Mouse (Mus musculus): ENCODE measurements around the gene Kif18b. TPM values are rescaled to one million over a fixed set of nuclear protein-coding genes. Genes with fewer than 3 reads are reported as not detected.

Gene Kif18b
- polyA plus RNA-seq, 1 experiment = 5.0 TPM

- peaks cover 10% of the 10 kb centered on the region; the same call in 1 of the 2 replicates for H3K4me1 ChIP-seq (ENCODE audit: control insufficient read depth, insufficient read depth, insufficient read length, low read length)
- TF ChIP-seq POLR2A (IDR thresholded peaks at IDR 0.05; ENCODE audit: low read depth, low read length) (no peak), CTCF (IDR thresholded peaks at IDR 0.05; ENCODE audit: extremely low read depth, insufficient read length, insufficient replicate concordance, low read depth, low read length) (no peak)
- peak overlapping the region; percentile 85 for H3K4me3 ChIP-seq (ENCODE audit: low read depth, low read length)
- no peak overlapping the region for H3K27ac ChIP-seq (ENCODE audit: insufficient read depth, low read depth, low read length)
- WGBS = 10% methylated on average over 13 of the region's 13 CpGs
- peaks cover 8% of the 10 kb centered on the region for H3K36me3 ChIP-seq (ENCODE audit: control insufficient read depth, insufficient read depth, low read length)
- no peaks in the 10 kb centered on the region for H3K27me3 ChIP-seq (ENCODE audit: control insufficient read depth, insufficient read depth, low read length)
Observed at GRCm38 (mm10) chr11:102881314-102882198, 43.4 kb downstream of the Kif18b start.

DNA sequence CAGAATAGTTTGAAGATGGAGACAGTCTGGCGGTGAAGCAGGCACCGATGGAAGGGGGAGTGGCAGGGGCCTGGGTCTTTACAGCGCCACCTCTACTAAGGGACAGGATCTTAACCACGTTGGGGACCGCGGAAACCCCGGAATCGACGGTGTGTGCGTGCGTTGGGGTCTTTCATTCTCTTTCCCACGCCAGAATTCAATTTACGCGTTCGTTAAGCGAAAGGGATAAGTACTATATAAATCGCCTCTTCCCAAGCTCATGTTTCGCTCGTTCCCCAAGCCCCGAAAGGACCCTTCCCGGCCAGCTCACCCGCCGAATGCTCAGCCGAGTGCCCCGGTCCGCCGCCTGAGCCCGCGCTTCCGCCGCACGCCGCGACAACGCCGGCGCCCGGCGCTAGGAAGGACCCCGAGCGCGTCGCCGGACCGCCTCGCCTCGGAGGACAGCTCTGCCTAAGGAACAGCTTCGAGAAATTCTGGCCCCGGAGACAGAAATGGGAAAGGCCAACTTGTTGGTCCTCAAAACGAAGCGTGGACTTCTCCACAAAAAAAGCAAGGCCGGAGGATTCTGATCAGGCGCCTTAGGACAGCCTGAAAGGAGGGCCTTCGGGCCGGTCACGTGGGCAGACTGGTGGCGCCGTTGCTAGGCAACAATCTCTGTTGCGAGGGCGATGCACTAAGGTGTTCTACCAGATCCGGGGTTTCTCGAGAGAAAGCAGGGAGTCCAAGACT is 44.2 kb downstream of the Kif18b start, which contains the start of the genes Eftud2 and Ccdc103:
TSS of gene Eftud2 (minus strand) at position 401 of the 729 bp plus-strand sequence.
TSS of gene Ccdc103 (plus strand) at position 620 of the 729 bp plus-strand sequence.
- Histone ChIP-seq H3K27me3 (ENCODE audit: control insufficient read depth, insufficient read depth, low read length) (no peaks in the 10 kb centered on the region), H3K27ac (ENCODE audit: insufficient read depth, low read depth, low read length) (peak within 1 kb of the TSS; percentile 89), H3K4me1 (ENCODE audit: control insufficient read depth, insufficient read depth, insufficient read length, low read length) (peaks cover 10% of the 10 kb centered on the region; the same call in 1 of the 2 replicates), H3K4me3 (ENCODE audit: low read depth, low read length) (peak within 1 kb of the TSS; percentile 85), H3K36me3 (ENCODE audit: control insufficient read depth, insufficient read depth, low read length) (peaks cover 10% of the 10 kb centered on the region)
- WGBS = under 1% methylated on average over 62 of the region's 62 CpGs
- TF ChIP-seq CTCF (IDR thresholded peaks at IDR 0.05; ENCODE audit: extremely low read depth, insufficient read length, insufficient replicate concordance, low read depth, low read length) (no peak), POLR2A (IDR thresholded peaks at IDR 0.05; ENCODE audit: low read depth, low read length) (peak; percentile 68)

DNA sequence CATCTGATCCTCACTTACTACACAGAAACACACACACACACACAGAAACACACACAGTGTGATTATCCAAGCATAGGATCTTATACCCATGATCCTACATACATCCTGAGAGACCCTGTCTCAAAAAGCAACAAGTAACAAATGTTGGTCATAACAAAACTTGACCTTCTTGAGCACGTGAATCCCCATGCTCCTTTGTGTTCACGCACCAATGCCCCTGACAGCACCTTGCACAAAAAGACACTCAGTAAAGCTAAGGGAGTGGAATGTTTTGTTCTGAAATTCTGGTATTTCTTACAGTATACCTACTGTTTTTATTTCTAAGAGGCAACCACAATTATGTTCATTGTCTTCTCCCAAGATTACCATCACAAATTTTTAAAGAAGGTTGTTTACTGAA is 45.4 kb downstream of the Kif18b start:
- H3K27ac ChIP-seq (ENCODE audit: insufficient read depth, low read depth, low read length) = no peak overlapping the region
- 86% methylated on average over 2 of the region's 2 CpGs for WGBS
- no peaks in the 10 kb centered on the region for H3K27me3 ChIP-seq (ENCODE audit: control insufficient read depth, insufficient read depth, low read length)
- H3K4me3 ChIP-seq (ENCODE audit: low read depth, low read length) = no peak overlapping the region
- H3K36me3 ChIP-seq (ENCODE audit: control insufficient read depth, insufficient read depth, low read length) = peaks cover 16% of the 10 kb centered on the region
- no peak for TF ChIP-seq POLR2A (IDR thresholded peaks at IDR 0.05; ENCODE audit: low read depth, low read length)
- TF ChIP-seq CTCF (IDR thresholded peaks at IDR 0.05; ENCODE audit: extremely low read depth, insufficient read length, insufficient replicate concordance, low read depth, low read length) = no peak
- peaks cover 6% of the 10 kb centered on the region; the same call in 1 of the 2 replicates for H3K4me1 ChIP-seq (ENCODE audit: control insufficient read depth, insufficient read depth, insufficient read length, low read length)

GRCm38 (mm10) chr11:102874801-102875334 is 50.1 kb downstream of the Kif18b start:
- 90% methylated on average over 7 of the region's 7 CpGs for WGBS
- no peak overlapping the region for H3K27ac ChIP-seq (ENCODE audit: insufficient read depth, low read depth, low read length)
- no peak for TF ChIP-seq POLR2A (IDR thresholded peaks at IDR 0.05; ENCODE audit: low read depth, low read length)
- TF ChIP-seq CTCF (IDR thresholded peaks at IDR 0.05; ENCODE audit: extremely low read depth, insufficient read length, insufficient replicate concordance, low read depth, low read length) = no peak
- H3K4me3 ChIP-seq (ENCODE audit: low read depth, low read length) = no peak overlapping the region
- peaks cover under 1% of the 10 kb centered on the region; the same call in 1 of the 2 replicates for H3K4me1 ChIP-seq (ENCODE audit: control insufficient read depth, insufficient read depth, insufficient read length, low read length)
- no peaks in the 10 kb centered on the region for H3K27me3 ChIP-seq (ENCODE audit: control insufficient read depth, insufficient read depth, low read length)
- H3K36me3 ChIP-seq (ENCODE audit: control insufficient read depth, insufficient read depth, low read length) = peaks cover 34% of the 10 kb centered on the region

- no peaks in the 10 kb centered on the region for H3K4me1 ChIP-seq (ENCODE audit: control insufficient read depth, insufficient read depth, insufficient read length, low read length)
- peaks cover 50% of the 10 kb centered on the region for H3K36me3 ChIP-seq (ENCODE audit: control insufficient read depth, insufficient read depth, low read length)
- H3K27me3 ChIP-seq (ENCODE audit: control insufficient read depth, insufficient read depth, low read length) = no peaks in the 10 kb centered on the region
- H3K27ac ChIP-seq (ENCODE audit: insufficient read depth, low read depth, low read length) = no peak overlapping the region
- WGBS = 21% methylated on average over 4 of the region's 4 CpGs
- TF ChIP-seq POLR2A (IDR thresholded peaks at IDR 0.05; ENCODE audit: low read depth, low read length) (no peak), CTCF (IDR thresholded peaks at IDR 0.05; ENCODE audit: extremely low read depth, insufficient read length, insufficient replicate concordance, low read depth, low read length) (no peak)
- H3K4me3 ChIP-seq (ENCODE audit: low read depth, low read length) = no peak overlapping the region
Observed at GRCm38 (mm10) chr11:102864272-102864671, 60.7 kb downstream of the Kif18b start.

- peaks cover 46% of the 10 kb centered on the region for H3K36me3 ChIP-seq (ENCODE audit: control insufficient read depth, insufficient read depth, low read length)
- H3K27ac ChIP-seq (ENCODE audit: insufficient read depth, low read depth, low read length) = no peak overlapping the region
- H3K4me1 ChIP-seq (ENCODE audit: control insufficient read depth, insufficient read depth, insufficient read length, low read length) = no peaks in the 10 kb centered on the region
- WGBS = 93% methylated on average over 8 of the region's 8 CpGs
- no peak for TF ChIP-seq POLR2A (IDR thresholded peaks at IDR 0.05; ENCODE audit: low read depth, low read length)
- TF ChIP-seq CTCF (IDR thresholded peaks at IDR 0.05; ENCODE audit: extremely low read depth, insufficient read length, insufficient replicate concordance, low read depth, low read length) = no peak
- H3K27me3 ChIP-seq (ENCODE audit: control insufficient read depth, insufficient read depth, low read length) = no peaks in the 10 kb centered on the region
- no peak overlapping the region for H3K4me3 ChIP-seq (ENCODE audit: low read depth, low read length)
Observed at GRCm38 (mm10) chr11:102859933-102860332, 65.0 kb downstream of the Kif18b start.
